Mouse (Mus musculus) layer of hippocampus, postnatal 25 days (tissue): Measurements from ENCODE around the gene Slc5a10. TPM values are rescaled to one million over a fixed set of nuclear protein-coding genes. Genes with fewer than 3 reads are reported as not detected.
A peak's percentile ranks its signal among the peaks of the same experiment; 100 is the strongest.

Source experiments
- DNase-seq, 2 experiments: peaks; one replicate each; pipeline ENCODE4 v3.0.0; 2022; ENCODE audit warnings: mixed read lengths in 2 of 2, low spot score in 1 of 2; ENCODE audit errors: extremely low spot score in 1 of 2
- total RNA-seq, 2 experiments: library from RNA; stranded (reverse); gene quantifications; 2 replicates each; pipeline ENCODE4 v1.2.3; 2021

The Slc5a10 gene
- total RNA-seq, 2 experiments from 2014 or later = 0.38 to 0.62 TPM

DNA sequence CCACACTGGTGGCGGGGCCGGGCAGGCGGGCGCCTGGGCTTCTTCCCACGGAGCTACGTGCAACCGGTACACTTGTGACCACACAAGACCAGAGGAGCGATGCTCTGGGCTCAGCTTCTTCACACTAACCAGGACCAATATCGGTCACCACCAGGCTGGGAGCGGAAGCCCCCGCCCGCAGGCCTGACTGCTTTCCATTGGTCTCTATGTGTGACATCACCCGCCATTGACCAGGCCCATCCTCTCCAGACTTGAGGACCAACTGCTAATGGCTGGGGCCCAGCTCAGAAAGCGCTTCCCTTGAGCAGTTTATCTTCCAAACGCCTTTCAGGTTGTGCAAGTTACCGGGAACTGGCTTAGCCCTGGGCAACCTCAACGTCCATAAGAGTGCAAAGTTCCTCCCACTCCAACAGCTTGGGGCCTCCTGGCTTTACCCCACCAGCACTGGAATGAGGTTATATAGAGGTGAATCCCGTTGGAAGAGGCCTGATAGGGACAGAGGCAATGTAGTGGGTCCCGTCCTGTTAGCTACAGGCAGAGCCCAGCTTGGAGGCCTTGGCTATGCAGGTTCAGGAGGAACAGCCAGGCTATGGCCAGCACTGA lies 48.7 kb downstream of the Slc5a10 start:
- no peak for DNase-seq

DNA sequence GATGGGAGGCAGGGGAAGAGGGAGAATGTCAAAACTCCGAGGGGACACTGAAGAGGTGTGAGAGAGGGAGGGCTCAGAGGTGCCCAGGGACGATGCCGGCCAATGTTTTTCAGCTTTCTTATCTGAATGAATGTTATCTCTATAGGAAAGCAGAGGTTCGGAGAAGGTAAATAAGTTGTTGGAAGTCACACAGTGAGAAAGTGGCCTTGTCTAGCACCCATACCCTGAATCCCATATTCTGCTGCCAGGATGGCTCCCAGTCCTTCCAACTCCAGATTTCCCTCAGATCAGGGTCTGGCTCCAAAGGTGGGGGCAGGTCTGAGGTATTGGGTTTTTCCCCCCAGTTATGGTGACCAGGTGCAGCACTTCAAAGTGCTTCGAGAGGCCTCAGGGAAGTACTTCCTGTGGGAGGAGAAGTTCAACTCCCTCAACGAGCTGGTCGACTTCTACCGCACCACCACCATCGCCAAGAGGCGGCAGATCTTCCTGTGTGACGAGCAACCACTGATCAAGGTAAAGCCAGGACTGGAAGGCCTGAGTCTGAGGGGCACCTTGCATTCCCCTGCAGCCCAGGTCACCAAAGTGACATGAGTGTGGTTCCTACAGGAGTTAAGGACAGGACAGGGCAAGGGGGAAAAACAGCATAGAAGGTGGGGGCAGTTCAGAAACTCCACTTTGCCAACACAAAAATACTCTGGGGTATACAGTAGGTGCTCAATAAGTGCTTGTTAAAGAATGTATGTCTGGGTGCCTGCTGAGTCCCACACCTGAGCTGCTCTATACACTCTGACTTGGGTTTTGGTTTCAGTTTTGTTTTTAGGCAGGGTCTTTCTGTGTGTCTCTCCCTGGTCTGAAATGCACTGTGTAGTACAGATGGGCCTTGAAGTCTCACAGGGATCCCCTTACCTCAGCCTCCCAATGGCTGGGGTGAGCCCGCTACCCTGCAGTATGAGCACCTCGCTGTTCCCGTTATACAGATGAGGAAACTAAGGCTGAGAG lies 50.8 kb downstream of the Slc5a10 start:
- no peak for DNase-seq

DNA sequence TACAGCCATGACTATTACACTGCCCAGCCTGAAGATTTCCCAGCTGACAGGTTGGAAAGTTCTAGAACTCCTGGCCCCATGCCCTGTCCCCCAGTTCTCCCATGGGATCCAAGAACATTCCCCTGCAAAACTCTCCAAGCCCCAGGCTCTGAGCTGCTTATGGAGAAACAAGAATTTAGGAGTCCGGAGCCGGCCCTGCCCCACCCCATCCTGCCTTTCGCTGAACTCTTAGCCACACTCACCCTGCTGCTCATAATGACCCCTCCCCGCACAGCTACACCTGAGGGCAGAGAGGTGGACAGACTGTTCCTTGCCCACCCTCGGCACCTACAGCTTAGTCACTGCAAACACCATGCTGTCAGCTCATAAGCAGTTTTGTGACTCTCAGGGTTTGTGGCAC lies 52.8 kb downstream of the Slc5a10 start:
- no peak for DNase-seq

DNA sequence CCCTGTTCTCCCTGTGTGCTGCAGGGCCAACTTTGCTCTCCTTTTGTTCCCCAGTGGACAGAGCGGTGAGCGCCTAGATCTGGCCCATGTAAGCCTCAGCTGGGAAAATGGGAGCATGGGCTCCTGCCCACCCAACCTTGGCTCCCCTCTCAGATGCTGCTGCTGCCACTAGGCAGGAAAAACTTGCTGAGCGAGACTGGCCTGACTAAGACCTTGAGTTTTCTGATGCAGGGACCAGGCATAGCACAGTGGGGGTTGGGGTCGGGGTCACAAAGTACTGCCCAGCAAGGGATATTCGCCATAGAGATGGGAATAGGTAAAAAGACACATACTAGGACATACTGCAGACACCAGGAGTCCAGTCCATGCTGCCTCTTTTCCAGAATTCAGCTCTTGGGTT lies 53.4 kb downstream of the Slc5a10 start:
- DNase-seq = no peak

DNA sequence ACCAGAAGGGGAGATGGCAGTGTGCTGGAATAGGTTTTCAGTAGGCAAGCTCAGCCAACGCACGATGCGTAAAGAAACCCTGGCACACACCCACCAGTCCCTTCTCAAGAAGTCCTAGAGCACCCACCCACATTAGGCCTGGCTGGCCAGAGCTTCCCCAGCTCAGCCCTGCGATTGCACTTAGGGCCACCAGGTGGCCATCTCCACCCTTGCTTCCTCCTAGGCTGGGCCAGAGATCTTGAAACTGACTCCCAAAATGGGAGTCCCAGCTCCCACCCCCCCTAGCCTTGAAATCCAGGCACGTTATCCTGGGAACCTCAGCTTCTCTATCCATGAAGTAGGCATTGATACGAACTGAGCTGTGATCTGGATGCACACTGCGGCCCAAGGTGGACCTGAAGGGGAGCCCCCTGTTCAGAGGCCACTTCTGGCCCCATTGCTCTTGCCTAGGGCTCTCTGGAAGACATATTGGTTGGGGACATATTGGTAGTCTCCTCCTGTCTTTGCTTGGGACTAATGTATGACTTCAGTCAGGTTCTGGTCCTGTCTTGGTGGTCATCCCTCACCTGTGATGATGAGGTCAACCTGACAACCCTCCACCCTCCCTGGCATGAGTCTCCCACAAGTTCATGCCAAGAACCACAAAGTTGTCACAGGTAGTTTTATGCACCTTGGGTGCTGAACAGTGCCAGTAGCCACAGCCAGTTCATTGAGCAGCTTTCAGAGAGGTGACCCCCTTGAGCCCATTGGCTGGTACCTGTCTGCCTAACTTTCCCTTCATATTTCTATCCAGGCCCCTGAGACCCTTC lies 54.4 kb downstream of the Slc5a10 start:
- DNase-seq = peak in 1 of 2 experiments; percentile 46

DNA sequence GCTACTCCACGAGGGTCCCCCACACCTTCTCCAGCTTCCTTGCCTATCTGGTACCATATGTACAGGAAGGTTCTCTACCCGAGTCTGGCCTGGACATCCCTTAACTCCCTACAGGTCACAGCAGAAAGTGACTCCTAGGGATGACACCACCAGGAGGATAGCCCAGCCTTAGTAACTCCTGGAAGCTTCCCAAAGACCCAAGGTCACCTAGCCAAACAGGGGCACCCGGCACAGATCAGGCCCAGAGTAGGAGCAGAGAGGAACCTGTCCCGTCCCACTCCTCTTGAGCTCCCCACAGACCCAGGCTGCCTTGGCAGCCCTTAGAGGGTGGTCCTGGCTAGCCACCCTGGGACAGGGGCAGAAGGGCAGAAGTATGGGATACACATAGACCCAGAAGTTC lies 55.2 kb downstream of the Slc5a10 start:
- DNase-seq = no peak

DNA sequence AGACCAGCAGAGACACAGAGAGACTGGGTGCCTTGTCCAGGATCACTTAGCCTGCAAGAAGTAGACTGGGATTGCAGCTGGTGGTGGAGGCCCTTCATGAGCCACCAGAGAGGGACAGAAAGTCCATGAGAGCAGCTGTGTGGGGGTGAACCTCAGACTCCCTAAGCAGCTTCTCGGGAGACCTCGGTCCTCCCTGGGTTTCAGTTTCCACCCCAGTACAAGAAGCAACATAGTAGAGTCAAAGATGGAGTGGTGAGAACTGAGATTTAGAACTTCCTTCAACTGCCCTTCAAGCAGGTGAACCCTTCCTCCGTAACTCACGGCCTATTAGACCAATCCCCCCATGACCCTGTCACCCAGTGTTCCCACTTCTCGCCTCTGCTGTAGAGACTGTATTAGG lies 58.4 kb downstream of the Slc5a10 start:
- no peak for DNase-seq

DNA sequence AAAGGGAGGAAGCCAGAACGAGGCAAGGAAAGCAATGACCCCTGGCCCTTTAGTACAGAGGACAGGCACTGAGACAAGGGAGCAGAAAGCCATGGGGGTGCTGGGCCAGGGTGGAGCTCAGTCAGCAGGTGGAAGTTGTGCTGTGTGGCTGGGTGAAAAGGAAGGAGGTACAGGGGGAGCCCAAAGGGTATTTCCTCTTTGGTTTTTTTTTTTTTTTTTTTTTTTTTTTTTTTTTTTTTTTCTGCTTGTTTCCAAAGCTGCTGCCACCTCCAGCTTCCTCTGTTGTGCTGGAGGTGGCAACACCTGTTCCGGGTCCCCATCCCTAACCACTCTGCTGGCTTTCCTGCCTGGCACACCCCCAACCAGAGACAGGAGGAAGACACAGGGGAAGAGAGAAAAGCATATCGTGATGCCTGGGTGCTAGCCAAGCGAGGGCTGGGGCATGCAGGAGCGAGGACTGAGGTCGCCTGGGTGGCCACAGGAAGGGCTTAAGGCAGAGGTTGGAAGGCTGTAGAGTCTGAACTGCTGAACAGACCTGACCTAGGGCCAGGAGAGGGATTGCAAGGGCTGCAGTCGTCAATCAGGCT lies 59.7 kb downstream of the Slc5a10 start:
- no peak for DNase-seq

DNA sequence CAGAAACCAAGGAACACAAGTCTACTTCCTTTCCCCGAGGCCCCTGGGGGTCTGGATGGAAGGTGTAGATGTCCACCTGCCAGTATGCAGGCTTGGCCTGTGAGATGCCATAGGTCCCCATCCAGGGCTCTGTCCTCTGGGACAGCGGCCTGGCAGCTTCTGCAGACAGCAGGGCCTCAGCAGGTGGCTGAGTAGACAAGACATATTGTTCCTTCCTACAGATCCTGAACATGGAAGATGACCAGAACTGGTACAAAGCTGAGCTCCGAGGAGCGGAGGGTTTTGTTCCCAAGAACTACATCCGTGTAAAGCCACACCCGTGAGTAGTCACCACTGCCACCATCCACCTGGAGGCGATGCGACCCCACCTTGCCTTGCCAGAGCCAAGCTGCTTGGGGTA lies 60.6 kb downstream of the Slc5a10 start:
- no peak for DNase-seq

DNA sequence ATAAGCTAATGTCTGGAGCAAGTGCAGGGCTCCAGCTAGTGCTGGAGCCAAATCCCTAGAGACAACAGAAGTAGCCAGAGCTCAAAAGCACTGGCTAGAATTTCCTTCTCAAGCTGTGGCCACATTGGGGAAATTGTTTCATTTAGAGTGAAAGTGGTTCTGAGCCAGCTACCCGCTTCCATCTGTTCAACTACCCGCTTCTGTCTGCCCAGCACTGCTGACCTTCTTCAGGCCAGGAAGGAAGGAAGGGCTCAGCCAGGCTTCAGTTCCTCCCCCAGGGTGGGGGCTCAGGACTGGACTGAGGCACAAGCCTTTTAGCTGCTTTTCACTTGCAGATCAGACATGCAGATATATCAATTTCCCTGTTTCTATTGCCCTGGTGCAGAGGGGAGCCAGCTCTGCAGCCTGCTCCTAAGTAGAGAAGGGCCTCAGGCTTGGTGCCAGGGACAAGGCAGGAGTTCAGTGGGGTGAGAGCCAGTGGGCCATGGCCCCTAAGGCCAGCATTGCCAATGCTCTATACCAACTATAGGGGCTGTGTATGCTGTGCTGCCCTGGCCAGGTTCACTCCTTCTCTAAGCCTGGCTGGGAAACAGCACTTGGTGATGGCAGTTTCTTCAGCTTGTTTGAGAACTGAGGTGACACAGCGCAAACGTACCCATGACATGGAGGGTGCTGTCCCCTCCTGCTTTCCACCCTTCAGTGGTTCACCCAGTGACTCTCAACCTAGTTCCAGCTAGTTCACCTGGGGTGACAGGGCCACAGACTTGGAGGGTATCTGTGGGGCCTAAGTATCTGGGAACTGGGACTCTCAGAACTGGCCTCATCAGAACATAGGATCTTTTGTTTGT lies 61.4 kb downstream of the Slc5a10 start:
- DNase-seq = no peak

DNA sequence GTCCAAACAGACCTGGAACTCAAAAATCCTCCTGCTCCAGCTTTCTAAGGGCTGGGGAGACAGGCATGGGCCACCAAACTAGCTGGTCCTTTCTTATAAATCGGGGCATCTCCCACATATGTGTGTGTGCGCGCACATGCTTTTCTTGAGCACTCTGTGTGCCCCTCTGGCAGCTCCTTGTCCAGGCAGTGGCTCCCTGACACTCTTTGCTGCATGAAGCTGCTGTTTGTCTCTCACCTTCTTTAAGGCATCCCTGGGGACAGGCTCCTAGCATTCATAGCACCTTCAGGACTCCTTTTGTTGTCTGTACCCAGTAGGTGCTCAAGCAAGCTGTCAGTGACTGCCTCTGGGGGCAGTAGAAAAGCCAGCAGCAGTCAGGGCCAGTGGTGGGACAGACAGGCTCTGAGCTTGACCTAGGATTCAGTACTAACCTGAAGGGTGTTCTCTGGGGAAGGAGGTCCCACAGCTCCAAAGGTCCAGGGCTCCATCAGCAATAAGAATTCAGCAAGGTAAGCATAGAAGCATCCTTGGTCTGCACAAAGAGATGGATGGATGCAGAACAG lies 62.2 kb downstream of the Slc5a10 start:
- DNase-seq = no peak

DNA sequence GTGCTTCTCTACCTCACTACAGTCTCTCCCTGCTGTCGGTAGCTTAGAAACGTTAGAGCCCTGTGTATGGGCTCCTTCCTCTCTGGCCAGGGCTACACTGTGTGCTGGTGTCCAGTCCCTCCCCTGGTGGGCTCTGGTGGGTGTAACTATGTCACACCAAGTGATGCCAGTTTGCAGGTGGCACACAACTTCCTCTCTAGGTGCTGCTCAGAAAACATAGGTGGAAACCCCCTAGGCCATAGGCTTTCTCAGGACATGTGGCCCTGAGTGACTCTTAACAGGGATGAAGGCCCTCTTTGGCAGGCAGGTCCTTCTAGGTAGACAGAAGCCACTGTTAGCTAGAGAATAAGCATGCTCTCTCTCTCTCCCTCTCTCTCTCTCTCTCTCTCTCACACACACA lies 63.2 kb downstream of the Slc5a10 start:
- DNase-seq = no peak

DNA sequence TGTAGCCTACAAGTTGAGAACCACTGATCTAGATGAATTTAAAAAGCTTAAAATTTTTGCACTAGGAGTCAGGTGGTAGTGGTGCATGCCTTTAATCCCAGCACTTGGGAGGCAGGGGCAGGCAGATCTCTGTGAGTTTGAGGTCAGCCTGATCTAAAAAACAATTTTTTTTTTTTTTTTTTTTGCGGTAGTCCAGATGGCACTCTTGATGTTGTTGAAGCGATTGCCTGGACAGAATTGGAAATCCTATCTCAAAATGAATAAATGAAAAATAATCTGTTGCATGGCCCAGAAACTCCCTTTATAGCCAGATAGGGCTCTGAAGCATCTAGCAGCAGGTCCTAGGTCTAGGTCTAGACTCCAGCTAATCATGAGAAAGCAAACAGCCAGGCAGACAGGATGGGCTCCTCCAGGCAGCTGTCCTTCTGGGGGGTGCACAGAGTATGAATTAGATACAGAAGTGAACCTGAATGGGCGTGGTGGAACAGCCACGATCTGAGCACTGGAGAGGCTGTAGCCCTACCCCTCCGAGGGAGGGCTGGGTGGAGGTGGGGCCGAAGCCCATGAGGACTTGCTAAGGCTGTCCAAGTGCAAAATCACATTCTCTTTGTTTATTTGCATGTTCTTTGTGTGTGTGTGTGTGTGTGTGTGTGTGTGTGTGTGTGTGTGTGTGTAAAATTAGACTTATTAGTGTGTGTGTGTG lies 64.3 kb downstream of the Slc5a10 start:
- DNase-seq = no peak

DNA sequence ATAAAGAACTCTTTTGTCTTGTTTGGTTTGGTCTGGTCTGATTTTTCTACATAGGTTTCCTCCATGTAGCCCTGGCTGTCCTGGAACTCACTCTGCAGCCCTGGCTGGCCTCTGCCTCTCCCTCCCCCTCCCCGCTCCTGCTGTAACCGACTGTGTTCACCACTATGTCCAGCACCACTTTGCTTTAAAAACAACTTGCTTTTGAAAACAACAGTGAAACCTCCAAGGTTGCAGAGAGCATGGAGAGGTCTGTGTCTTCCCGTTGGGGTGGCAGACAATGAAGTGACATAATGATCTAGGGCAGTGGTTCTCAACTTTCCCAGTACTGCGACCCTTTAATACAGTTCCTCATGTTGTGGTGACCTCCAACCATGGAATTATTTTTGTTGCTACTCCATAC lies 65.0 kb downstream of the Slc5a10 start:
- no peak for DNase-seq

DNA sequence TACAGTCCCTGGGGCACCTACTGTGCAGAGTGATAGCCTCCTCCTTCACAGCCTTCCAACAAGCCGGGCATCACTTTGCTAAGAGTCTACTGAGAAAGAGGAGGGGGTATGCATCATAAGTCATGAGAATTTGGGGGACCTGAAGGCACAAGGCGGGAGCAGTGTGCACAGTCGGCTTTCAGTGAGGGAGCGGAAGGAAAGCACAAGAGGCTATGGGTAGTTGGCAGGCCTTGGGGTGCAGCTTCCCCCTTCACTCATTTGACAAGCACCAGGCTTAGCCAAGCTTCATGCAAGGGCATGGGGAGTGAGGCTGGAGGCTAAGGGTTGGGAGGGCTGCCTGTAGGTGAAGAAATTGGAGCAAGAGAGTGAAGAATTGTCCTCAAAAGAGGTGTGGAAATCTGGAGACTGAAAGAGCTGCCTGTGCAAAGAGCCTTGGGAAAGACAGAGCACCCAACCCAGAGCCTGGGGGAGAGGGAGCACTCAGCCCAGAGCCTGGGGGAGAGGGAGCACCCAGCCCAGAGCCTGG lies 65.8 kb downstream of the Slc5a10 start:
- no peak for DNase-seq

DNA sequence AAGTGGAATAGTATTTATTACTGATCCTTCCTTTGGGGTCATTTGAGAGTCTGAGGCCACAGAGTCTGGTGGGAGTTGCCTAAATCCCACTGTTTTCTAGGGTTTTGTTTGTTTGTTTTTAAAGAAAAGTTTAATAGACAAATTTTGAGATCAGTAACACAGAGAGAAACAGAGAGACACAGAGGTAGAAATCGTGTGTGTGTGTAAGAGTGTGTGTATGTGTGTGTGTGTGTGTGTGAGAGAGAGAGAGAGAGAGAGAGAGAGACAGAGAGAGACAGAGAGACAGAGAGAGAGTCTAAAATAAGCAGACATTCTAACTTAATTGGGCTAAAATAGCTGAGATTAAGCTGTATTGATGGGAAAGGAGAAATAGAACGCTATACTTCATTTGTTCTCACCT lies 67.1 kb downstream of the Slc5a10 start:
- DNase-seq = no peak

DNA sequence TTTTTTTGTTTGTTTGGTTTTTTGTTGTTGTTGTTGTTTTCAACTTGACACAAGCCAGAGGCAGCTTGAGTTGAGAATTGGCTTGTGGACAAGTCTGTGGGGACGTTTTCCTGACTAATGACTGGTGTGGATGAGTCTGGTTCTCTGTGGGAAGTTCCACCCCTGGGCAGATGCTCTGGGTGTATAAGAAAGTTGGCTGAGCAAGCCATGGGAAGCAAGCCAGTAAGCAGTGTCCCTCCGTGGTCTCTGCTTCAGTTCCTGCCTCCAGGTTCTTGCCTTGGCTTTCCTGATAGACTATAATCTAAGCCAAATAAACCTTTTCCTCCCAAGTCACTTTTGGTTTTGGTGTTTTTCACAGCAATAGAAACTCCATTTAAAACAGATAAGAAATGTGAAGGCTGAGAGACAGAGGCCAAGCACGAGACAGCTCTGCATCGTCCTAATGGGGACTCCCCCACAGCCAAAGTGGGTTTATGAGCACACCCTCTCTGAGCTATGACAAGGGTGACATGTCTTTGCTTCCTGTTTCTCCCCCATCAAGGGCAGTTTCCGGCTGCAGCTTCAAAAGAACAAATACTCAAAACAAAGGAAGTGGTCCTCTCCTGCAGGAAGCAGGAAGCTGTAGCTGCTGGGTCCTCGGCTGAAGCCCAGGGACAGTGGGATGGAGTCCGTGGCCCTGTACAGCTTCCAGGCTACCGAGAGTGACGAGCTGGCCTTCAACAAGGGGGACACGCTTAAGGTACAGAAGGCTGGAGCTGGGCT lies 67.8 kb downstream of the Slc5a10 start, which contains the start of gene Grap:
Gene Grap, plus strand, starts transcription at position 580 of the 762 bp plus-strand sequence.
- DNase-seq = no peak

DNA sequence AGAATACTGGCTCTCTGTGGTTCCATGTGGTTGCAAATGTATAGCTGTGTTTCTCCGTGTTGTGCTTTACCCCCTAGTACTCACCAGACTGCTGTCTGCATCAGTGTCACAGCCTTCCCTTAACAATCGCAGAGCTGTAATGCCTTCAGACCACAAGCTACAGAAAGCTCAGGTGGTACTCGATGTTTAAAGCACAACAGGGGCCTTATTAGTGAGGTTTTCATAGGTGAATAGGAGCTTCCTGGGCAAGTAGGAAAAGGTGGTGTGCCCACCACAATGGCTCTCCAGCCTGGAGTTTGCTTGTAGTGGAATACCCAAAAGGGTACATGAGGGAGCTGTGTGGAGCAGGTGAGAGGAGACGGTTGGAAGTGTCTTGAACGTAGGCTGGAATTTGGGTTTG lies 68.4 kb downstream of the Slc5a10 start:
- no peak for DNase-seq
